Mouse (Mus musculus): ENCODE measurements around the gene Psmd7. TPM values are rescaled to one million over a fixed set of nuclear protein-coding genes. Genes with fewer than 3 reads are reported as not detected.

The Psmd7 gene
- polyA plus RNA-seq, 1 experiment = 30.2 TPM

DNA sequence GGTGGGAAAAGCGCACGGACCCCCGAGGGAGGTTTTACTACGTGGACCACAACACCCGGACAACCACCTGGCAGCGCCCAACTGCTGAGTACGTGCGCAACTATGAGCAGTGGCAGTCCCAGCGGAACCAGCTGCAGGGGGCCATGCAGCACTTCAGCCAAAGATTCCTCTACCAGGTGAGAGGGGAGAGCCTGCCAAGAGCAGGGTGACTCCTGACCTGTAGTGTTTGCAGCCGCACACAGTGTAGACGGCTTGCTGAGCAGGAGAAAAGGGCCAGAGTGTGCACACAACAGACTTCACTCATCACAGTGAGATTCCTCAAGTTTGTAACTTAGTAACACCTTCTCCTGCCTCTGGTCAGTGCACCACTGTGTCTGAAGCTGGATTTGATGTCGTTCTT lies 47.6 kb downstream of the Psmd7 start:
- H3K4me3 ChIP-seq (ENCODE audit: low read depth, low read length) = no peak overlapping the region
- 93% methylated on average over 12 of the region's 12 CpGs for WGBS
- TF ChIP-seq CTCF (IDR thresholded peaks at IDR 0.05; ENCODE audit: extremely low read depth, insufficient read length, insufficient replicate concordance, low read depth, low read length) (no peak), POLR2A (IDR thresholded peaks at IDR 0.05; ENCODE audit: low read depth, low read length) (no peak)
- H3K27me3 ChIP-seq (ENCODE audit: control insufficient read depth, insufficient read depth, low read length) = no peaks in the 10 kb centered on the region
- peaks cover 38% of the 10 kb centered on the region for H3K36me3 ChIP-seq (ENCODE audit: control insufficient read depth, insufficient read depth, low read length)
- H3K27ac ChIP-seq (ENCODE audit: insufficient read depth, low read depth, low read length) = no peak overlapping the region
- H3K4me1 ChIP-seq (ENCODE audit: control insufficient read depth, insufficient read depth, insufficient read length, low read length) = no peaks in the 10 kb centered on the region

DNA sequence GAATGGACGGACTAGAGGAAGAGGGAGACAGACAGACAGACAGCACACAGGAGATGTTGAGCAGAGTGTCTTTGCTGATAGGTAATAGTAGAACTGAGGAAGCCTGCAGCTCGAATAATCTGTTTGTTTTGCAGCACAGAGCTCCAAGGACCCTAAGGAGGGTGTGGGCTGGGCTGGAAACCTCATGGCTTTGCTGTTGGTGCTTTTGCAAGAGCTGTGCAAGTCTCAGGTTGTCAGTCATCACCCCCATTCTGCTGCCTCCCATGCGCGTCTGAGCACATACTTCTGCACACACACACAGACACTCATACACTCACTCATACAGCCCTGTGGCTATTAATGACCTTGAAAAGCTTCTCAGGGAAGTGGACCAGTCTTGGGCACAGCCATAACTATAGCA lies 50.8 kb downstream of the Psmd7 start:
- WGBS = 83% methylated on average over 4 of the region's 4 CpGs
- no peak overlapping the region for H3K27ac ChIP-seq (ENCODE audit: insufficient read depth, low read depth, low read length)
- no peak overlapping the region for H3K4me3 ChIP-seq (ENCODE audit: low read depth, low read length)
- no peaks in the 10 kb centered on the region for H3K4me1 ChIP-seq (ENCODE audit: control insufficient read depth, insufficient read depth, insufficient read length, low read length)
- no peaks in the 10 kb centered on the region for H3K27me3 ChIP-seq (ENCODE audit: control insufficient read depth, insufficient read depth, low read length)
- peaks cover 40% of the 10 kb centered on the region for H3K36me3 ChIP-seq (ENCODE audit: control insufficient read depth, insufficient read depth, low read length)
- no peak for TF ChIP-seq POLR2A (IDR thresholded peaks at IDR 0.05; ENCODE audit: low read depth, low read length)

Other genes with a start within 250 kb of the Psmd7 start
- gene Nqo1, start 185.3 kb downstream of the Psmd7 start, polyA plus RNA-seq (2012; rRNA removed) = 9.7 and 37.7 TPM in 2 replicates
- gene Nob1, start 163.4 kb downstream of the Psmd7 start, polyA plus RNA-seq (2012; rRNA removed) = 9.2 and 11.7 TPM in 2 replicates
- 23.6 and 56.9 TPM in 2 replicates for gene Wwp2, start 152.1 kb downstream of the Psmd7 start, polyA plus RNA-seq (2012; rRNA removed)